Mouse (Mus musculus) heart, postnatal 4 days (tissue): ENCODE measurements around the gene Camk2n1. TPM values are rescaled to one million over a fixed set of nuclear protein-coding genes. Genes with fewer than 3 reads are reported as not detected.
"Not testable (repeated sequence)": the region's sequence is repeated elsewhere in the genome, so short reads cannot be mapped to it uniquely, and the experiment has no call there.

Experiments
- DNase-seq: peaks from one replicate; pipeline ENCODE4 v3.0.0; 2021
- total RNA-seq, 2 experiments: library from RNA; stranded (reverse); gene quantifications; 2 replicates each; pipeline ENCODE4 v1.2.3; 2021

The Camk2n1 gene
- total RNA-seq: 1 to 10 TPM; 6.8 to 8.0 TPM

DNA sequence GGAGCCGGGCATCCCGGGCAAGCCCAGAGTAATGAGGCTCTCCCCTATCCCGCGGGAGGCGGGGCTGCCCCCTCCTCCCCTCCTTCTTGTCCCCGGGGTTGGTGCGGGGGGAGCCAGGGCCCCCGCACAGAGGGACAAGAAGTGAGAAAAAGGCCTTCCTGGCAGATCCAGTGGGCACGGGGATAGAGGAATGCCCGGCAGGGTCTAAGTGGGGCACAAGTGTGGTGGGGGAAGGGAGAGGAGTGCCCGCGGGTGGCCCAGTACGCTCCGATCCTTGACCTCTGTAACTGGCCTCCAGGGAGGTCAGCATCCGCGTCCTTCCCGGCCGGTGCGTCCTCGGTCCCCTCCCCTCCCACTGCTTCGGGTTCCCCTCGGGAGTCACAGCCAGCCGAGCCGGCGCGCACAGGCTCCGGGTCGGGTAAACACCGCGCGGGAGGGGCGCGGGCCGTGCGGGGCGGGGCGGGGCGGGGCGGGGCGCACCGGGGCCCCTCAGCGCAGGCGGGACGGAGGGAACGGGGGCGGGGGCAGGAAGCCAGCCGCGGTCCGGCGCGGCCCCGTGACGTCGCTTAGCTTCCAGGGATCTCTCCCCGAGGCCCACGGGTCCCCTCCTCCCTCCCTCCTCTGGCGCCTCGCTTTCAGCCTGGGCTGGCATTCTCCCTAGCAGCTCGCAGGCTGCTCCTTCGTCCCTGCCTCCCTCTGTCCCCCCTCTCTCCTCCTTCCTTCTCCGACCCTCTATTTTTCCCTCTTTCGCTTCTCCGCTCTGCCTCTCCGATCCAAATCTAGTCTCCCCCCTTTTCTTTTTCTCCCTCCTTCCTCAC lies at the start of gene Camk2n1:
Camk2n1 (plus strand) TSS at position 562 of the 818 bp plus-strand sequence.
- peak; percentile 80 for DNase-seq

GRCm38 (mm10) chr4:138404806-138405205 lies 49.3 kb upstream of the Camk2n1 start:
- peak; percentile 32 for DNase-seq

GRCm38 (mm10) chr4:138407479-138408194 lies 46.5 kb upstream of the Camk2n1 start:
- peak; percentile 18 for DNase-seq

- no peak for DNase-seq
Observed at GRCm38 (mm10) chr4:138411011-138411410, 43.1 kb upstream of the Camk2n1 start.

GRCm38 (mm10) chr4:138411504-138412121 lies 42.5 kb upstream of the Camk2n1 start:
- no peak for DNase-seq

- DNase-seq: no peak
Observed at GRCm38 (mm10) chr4:138414725-138415124, 39.4 kb upstream of the Camk2n1 start.

GRCm38 (mm10) chr4:138415991-138416390 lies 38.1 kb upstream of the Camk2n1 start:
- no peak for DNase-seq

GRCm38 (mm10) chr4:138416414-138416813 lies 37.7 kb upstream of the Camk2n1 start:
- DNase-seq: no peak

DNA sequence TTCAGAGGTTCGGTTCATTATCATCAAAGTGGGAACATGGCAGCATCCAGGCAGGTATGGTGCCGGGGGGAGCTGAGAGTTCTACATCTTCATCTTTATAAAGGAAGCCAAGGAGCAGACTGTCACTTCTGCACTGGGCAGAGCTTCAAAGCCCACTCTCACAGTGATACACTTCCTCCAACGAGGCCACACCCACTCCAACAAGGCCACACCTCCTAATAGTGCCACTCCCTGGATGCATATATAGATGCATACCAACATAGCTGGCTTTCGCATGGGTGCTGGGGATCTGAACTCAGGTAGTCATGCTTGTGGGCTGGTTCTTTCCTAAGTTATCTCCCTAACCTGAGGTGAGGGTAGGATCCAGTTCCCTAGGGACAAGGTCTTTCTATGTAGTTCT lies 36.2 kb upstream of the Camk2n1 start:
- no peak for DNase-seq

DNA sequence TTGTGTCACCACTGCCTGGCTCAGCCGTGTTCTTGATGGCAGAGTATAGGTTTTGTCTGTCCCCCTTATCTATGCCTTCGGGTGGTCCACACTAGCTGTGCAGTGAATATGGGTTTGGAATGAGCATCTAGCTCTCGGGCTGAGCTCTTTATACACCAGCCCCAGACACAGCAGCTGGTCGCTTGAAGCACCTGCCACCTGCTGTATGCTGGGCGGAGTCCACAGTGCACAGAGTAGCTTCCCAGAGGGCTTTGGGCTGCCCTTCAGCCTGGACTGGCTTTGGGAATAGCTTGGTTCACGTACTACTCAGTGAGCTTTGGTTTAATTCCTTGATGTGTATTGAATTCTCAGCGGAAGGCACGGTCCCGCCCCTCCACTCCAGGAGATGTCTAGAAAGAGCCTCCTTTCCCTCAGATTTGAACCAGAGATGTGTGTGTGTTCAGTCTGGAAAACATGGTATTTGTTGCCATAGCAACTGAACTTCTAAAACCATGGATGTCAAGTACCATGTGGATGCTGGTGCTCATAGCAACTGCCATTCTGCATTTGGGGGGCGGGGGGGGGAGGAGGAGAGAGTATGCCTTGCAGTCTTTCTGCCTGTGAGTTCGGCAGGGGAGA lies 35.7 kb upstream of the Camk2n1 start:
- no peak for DNase-seq

- DNase-seq: no peak
Observed at GRCm38 (mm10) chr4:138425028-138425427, 29.1 kb upstream of the Camk2n1 start.

DNA sequence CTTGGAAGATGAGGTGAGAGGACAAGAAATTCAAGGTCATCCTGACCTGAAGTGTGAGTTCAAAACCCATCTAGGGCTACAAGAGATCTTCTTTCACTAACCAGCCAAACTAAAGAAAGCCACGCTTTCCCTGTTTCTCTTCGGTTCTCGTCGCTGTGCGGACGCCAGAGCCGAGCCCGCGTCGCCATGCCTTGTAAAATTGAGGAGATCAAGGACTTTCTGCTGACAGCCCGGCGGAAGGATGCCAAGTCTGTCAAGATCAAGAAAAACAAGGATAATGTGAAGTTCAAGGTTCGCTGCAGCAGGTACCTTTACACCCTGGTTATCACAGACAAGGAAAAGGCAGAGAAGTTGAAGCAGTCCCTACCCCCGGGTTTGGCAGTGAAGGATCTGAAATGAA lies 28.5 kb upstream of the Camk2n1 start:
- not testable (repeated sequence) for DNase-seq

DNA sequence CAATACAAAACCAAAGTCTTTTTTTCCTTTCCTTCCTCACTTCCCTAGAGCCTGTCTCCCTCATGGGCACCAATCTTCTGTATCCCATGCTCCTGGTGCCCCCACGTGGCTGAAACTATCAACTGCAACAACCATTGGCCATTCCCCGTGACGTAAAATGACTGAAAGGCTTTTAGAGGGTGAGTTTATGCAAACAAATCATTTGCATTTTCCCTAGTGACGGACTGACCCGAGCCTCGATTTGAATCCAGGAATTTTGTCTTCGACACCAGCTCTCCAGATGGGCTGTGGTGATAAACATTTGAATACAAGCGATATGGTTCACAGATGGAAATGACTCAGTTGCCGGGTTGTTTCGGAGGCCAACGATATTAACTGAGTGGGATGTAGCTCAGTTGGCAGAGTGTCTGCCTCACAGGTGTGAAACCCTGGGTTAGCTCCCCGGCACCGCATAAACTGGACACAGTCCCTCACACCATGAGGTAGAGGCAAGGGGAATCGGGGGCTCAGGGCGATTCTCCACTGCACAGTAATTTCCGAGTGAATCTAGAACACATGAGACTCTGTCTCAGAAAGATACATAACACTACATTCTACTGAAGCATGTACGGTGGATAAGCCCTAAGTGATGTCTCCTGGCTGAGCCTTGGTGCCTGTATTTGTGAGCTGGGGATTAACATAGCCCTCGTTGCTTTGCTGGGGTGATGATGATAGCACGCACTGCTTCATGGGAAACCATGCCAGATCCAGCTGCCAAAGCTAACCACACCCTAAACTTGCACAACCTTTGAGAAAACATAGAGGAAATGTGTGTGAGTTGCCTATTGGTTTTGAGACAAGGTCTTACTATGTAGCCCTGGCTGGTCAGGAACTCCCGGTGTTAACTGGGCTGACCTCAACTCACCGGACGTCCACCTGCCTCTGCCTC lies 27.1 kb upstream of the Camk2n1 start:
- peak; percentile 92 for DNase-seq

GRCm38 (mm10) chr4:138429778-138430177 lies 24.3 kb upstream of the Camk2n1 start:
- peak; percentile 63 for DNase-seq

DNA sequence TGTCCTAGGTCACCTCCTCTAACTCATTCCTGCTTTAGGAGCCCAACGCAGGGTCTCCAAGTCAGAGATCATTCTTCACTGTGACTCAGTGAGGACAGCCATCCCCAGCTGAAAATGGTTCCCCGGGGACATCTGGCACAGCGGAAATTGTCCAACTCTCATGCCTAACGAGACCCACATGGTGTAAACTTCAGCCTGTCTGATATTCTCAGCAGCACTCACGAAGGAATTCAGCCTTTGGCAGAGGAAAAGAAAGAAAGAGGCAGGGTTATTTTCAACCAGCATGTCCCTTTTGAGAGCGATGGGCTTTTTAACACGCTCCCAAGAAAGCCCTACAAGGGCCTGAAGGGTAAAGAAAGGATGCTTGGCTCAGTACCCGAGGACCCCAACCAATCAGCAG lies 22.8 kb upstream of the Camk2n1 start:
- no peak for DNase-seq

DNA sequence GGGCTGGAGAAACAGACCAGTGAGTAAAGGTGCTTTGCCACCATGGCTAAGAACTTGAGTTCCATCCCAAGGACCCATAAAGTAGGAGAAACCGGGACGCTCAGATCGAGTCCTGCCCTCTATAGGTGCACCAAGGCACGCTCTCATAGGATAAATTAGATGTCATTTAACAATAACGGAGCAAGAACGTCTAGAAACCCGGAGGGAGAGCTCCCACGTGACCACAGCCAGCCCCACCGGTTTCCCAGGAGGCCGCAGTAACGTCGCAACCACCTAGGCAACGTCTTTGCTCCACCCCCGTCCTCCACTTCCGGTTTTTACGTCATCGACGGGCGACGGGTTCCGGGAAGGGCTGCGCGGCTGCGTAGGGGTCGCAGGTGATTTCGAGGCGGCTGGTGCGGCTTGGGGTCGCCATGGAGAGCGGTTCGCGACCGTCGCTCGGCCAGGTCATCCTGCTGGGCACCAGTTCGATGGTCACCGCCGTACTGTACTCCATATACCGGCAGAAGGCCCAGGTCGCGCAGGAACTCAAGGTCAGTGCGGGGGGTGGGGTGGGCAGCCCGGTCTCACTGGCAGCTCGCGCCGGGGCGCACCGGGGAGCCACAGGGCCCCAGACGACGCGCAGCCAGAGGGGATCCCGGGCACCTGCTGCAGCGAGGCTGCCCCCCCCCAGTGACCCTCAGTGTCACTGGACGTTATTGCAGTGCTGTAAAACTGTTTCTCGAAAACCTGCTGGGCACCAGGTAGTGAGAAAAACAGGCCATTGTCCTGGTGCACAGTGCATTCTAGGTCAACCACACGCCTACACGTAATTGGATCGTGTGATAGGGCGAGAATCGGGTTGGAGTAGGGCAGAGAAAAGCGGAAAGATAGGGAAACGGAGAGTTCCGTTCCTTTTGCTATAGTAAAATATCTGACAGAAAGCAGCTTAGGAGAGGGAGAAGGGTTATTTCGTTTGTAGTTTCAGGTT lies 19.5 kb upstream of the Camk2n1 start, which contains the start of gene Mul1:
Mul1 (plus strand) TSS at position 325 of the 970 bp plus-strand sequence.
- peak; percentile 98 for DNase-seq

GRCm38 (mm10) chr4:138440062-138440461 lies 14.1 kb upstream of the Camk2n1 start:
- no peak for DNase-seq

DNA sequence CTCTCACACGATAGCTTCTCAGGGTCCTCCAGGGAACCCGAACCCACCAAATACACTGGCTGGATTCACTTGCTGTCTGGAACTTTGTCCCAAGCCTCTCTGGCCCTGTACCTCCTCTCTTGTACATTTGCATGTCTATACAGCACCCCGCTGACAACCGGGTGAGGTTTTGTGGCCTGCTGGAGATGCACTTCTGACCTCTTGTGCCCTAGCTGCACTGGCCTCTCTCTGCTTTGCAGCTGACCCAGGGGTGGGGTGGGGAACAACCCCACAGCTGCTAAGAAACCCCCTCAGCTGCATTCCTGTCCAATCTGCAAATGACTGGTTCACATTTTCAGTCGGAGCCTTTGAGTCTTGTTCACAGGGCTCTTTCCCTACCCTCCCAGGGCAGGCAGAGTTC lies 9.2 kb upstream of the Camk2n1 start:
- DNase-seq: no peak

GRCm38 (mm10) chr4:138446981-138447380 lies 7.1 kb upstream of the Camk2n1 start:
- DNase-seq: no peak

GRCm38 (mm10) chr4:138447387-138447786 lies 6.7 kb upstream of the Camk2n1 start:
- DNase-seq: peak; percentile 94
